Mouse (Mus musculus): Measurements from ENCODE around the gene Ddx21. TPM values are rescaled to one million over a fixed set of nuclear protein-coding genes. Genes with fewer than 3 reads are reported as not detected.

The Ddx21 gene
- 36.4 and 38.5 TPM in 2 replicates for polyA plus RNA-seq (2012; rRNA removed)

GRCm38 (mm10) chr10:62602177-62603040 is at the start of gene Ddx21:
TSS of gene Ddx21 (minus strand) at chr10:62602281.

GRCm38 (mm10) chr10:62650881-62651810 is 49.1 kb upstream of the Ddx21 start, which contains the start of gene Ddx50:
TSS of gene Ddx50 (minus strand) at chr10:62651218.

GRCm38 (mm10) chr10:62578338-62579100 is 23.6 kb downstream of the Ddx21 start, which contains the start of gene Kif1bp:
TSS of gene Kif1bp (minus strand) at chr10:62578457.

Other genes starting within 250 kb of the Ddx21 start
- 105 and 118 TPM in 2 replicates for gene Hk1, start 222.4 kb downstream of the Ddx21 start, polyA plus RNA-seq (2012; rRNA removed)
- 0.35 and 0.41 TPM in 2 replicates for gene Hkdc1, start 179.8 kb downstream of the Ddx21 start, polyA plus RNA-seq (2012; rRNA removed)
- 1.1 and 1.4 TPM in 2 replicates for gene 4930507D05Rik, start 152.8 kb downstream of the Ddx21 start, polyA plus RNA-seq (2012; rRNA removed)
- 27.2 and 28.7 TPM in 2 replicates for gene Supv3l1, start 152.5 kb downstream of the Ddx21 start, polyA plus RNA-seq (2012; rRNA removed)
- gene Vps26a, start 115.5 kb downstream of the Ddx21 start, polyA plus RNA-seq (2012; rRNA removed) = 28.3 and 30.0 TPM in 2 replicates
- gene Srgn, start 74.8 kb downstream of the Ddx21 start, polyA plus RNA-seq (2012; rRNA removed) = 5.4 and 5.6 TPM in 2 replicates
- 67.4 and 68.3 TPM in 2 replicates for gene Kif1bp, start 23.8 kb downstream of the Ddx21 start, polyA plus RNA-seq (2012; rRNA removed)
- 73.4 and 75.4 TPM in 2 replicates for gene Ddx50, start 48.9 kb upstream of the Ddx21 start, polyA plus RNA-seq (2012; rRNA removed)
- 3.4 and 4.1 TPM in 2 replicates for gene Stox1, start 123.8 kb upstream of the Ddx21 start, polyA plus RNA-seq (2012; rRNA removed)
- gene Ccar1, start 190.0 kb upstream of the Ddx21 start, polyA plus RNA-seq (2012; rRNA removed) = 58.4 and 62.2 TPM in 2 replicates

Measured in central nervous system, embryonic 18 days (tissue).